Mouse (Mus musculus) testis, adult 2 months (tissue): ENCODE data around the gene Mvd.

Source experiments
- CTCF ChIP-seq: fragments of 200-500 bp; IDR thresholded peaks from 2 replicates; pipeline ENCODE4 v1.5.1; 2012; ENCODE audit warnings: low read depth, mild to moderate bottlenecking, inconsistent platforms, low read length, moderate library complexity; ENCODE audit not compliant: control insufficient read depth, insufficient read depth, insufficient replicate concordance
- POLR2A ChIP-seq: fragments of 200-500 bp; IDR thresholded peaks from 2 replicates; pipeline ENCODE4 v1.6.1; 2012; ENCODE audit warnings: low read depth, mild to moderate bottlenecking, inconsistent platforms, low read length, moderate library complexity; ENCODE audit not compliant: control insufficient read depth

DNA sequence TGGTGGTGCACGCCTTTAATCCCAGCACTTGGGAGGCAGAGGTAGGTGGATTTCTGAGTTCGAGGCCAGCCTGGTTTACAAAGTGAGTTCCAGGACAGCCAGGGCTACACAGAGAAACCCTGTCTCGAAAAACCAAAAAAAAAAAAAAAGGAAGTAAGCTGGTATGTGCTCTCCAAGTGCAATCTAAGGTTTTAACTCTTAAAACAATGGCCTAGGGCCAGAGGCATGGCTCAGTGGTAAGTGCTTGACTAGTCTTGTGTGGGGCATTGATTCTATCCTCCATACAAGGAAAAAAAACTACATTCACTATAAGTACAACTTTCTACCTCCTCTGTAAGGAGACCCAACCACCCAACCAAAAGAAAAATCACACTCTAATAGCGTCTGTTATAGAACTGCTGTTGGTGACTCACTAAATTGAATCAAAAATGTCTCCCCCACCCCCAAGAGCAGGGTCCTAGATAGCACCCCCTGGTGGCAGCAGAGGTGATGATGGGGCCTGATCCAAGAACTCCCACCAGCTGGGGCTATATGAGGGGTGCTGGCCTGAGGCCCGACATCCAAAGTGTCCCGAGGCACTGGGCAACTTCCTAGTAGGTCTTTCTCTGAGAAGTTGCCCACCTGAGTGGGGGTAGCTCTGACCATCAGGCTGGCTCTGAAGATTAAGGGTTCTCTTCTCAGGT, 16.1 kb upstream of the Mvd start:
- no peak for TF ChIP-seq POLR2A
- 0 out of 2 replicates have a peak, but pooled peaks have one; percentile 21 for TF ChIP-seq CTCF
